Mouse (Mus musculus): ENCODE results near the gene Mink1. TPM values are rescaled to one million over a fixed set of nuclear protein-coding genes. Genes with fewer than 3 reads are reported as not detected.

Gene Mink1
- polyA plus RNA-seq, 1 experiment, result 120 TPM

- peak; percentile 77 for DNase-seq
- Histone ChIP-seq H3K4me1 (ENCODE audit: control insufficient read depth, insufficient read depth, low read length) (no peaks in the 10 kb centered on the region), H3K4me3 (replicated peaks; ENCODE audit: extremely low read depth, low read depth, low read length) (no peak overlapping the region)
- 58% methylated on average over 14 of the region's 14 CpGs for WGBS
- TF ChIP-seq POLR2A (IDR thresholded peaks at IDR 0.05; ENCODE audit: borderline replicate concordance, extremely low read depth, low read depth, low read length) (no peak), CTCF (IDR thresholded peaks at IDR 0.05; ENCODE audit: insufficient read depth, low read length) (peak; percentile 98)
Measured at GRCm38 (mm10) chr11:70605024-70605566, 42.4 kb downstream of the Mink1 start.

- DNase-seq, result no peak
- H3K4me3 ChIP-seq (replicated peaks; ENCODE audit: extremely low read depth, low read depth, low read length), result no peak overlapping the region
- TF ChIP-seq CTCF (IDR thresholded peaks at IDR 0.05; ENCODE audit: insufficient read depth, low read length), result no peak
- no peak for TF ChIP-seq POLR2A (IDR thresholded peaks at IDR 0.05; ENCODE audit: borderline replicate concordance, extremely low read depth, low read depth, low read length)
- WGBS, result 84% methylated on average over 12 of the region's 12 CpGs
- no peaks in the 10 kb centered on the region for H3K4me1 ChIP-seq (ENCODE audit: control insufficient read depth, insufficient read depth, low read length)
Measured at GRCm38 (mm10) chr11:70606717-70607116, 44.0 kb downstream of the Mink1 start.

GRCm38 (mm10) chr11:70607611-70608010 is 44.9 kb downstream of the Mink1 start:
- 82% methylated on average over 9 of the region's 9 CpGs for WGBS
- H3K4me1 ChIP-seq (ENCODE audit: control insufficient read depth, insufficient read depth, low read length), result no peaks in the 10 kb centered on the region
- TF ChIP-seq CTCF (IDR thresholded peaks at IDR 0.05; ENCODE audit: insufficient read depth, low read length), result no peak
- TF ChIP-seq POLR2A (IDR thresholded peaks at IDR 0.05; ENCODE audit: borderline replicate concordance, extremely low read depth, low read depth, low read length), result no peak
- DNase-seq, result no peak
- H3K4me3 ChIP-seq (replicated peaks; ENCODE audit: extremely low read depth, low read depth, low read length), result no peak overlapping the region

- DNase-seq, result no peak
- TF ChIP-seq CTCF (IDR thresholded peaks at IDR 0.05; ENCODE audit: insufficient read depth, low read length) (peak; percentile 30; the same call in 1 of the 2 replicates), POLR2A (IDR thresholded peaks at IDR 0.05; ENCODE audit: borderline replicate concordance, extremely low read depth, low read depth, low read length) (no peak)
- no peak overlapping the region for H3K4me3 ChIP-seq (replicated peaks; ENCODE audit: extremely low read depth, low read depth, low read length)
- WGBS, result 90% methylated on average over 26 of the region's 26 CpGs
- H3K4me1 ChIP-seq (ENCODE audit: control insufficient read depth, insufficient read depth, low read length), result no peaks in the 10 kb centered on the region
Measured at GRCm38 (mm10) chr11:70608381-70609066, 45.8 kb downstream of the Mink1 start.

GRCm38 (mm10) chr11:70610752-70611151 is 48.1 kb downstream of the Mink1 start:
- no peak overlapping the region for H3K4me3 ChIP-seq (replicated peaks; ENCODE audit: extremely low read depth, low read depth, low read length)
- no peak for TF ChIP-seq POLR2A (IDR thresholded peaks at IDR 0.05; ENCODE audit: borderline replicate concordance, extremely low read depth, low read depth, low read length)
- no peak for TF ChIP-seq CTCF (IDR thresholded peaks at IDR 0.05; ENCODE audit: insufficient read depth, low read length)
- 88% methylated on average over 4 of the region's 4 CpGs for WGBS
- H3K4me1 ChIP-seq (ENCODE audit: control insufficient read depth, insufficient read depth, low read length), result no peaks in the 10 kb centered on the region
- no peak for DNase-seq

GRCm38 (mm10) chr11:70612505-70612904 is 49.8 kb downstream of the Mink1 start:
- H3K4me1 ChIP-seq (ENCODE audit: control insufficient read depth, insufficient read depth, low read length), result no peaks in the 10 kb centered on the region
- H3K4me3 ChIP-seq (replicated peaks; ENCODE audit: extremely low read depth, low read depth, low read length), result no peak overlapping the region
- TF ChIP-seq CTCF (IDR thresholded peaks at IDR 0.05; ENCODE audit: insufficient read depth, low read length) (no peak), POLR2A (IDR thresholded peaks at IDR 0.05; ENCODE audit: borderline replicate concordance, extremely low read depth, low read depth, low read length) (no peak)
- WGBS, result 79% methylated on average over 7 of the region's 7 CpGs
- no peak for DNase-seq

- Histone ChIP-seq H3K4me1 (ENCODE audit: control insufficient read depth, insufficient read depth, low read length) (no peaks in the 10 kb centered on the region), H3K4me3 (replicated peaks; ENCODE audit: extremely low read depth, low read depth, low read length) (peak overlapping the region; percentile 50)
- TF ChIP-seq POLR2A (IDR thresholded peaks at IDR 0.05; ENCODE audit: borderline replicate concordance, extremely low read depth, low read depth, low read length) (peak; percentile 51; the same call in 1 of the 2 replicates), CTCF (IDR thresholded peaks at IDR 0.05; ENCODE audit: insufficient read depth, low read length) (no peak)
- DNase-seq, result peak; percentile 73
- 3% methylated on average over 17 of the region's 17 CpGs for WGBS
Measured at GRCm38 (mm10) chr11:70615074-70615473, 52.4 kb downstream of the Mink1 start.

- DNase-seq, result no peak
- 22% methylated on average over 21 of the region's 21 CpGs for WGBS
- Histone ChIP-seq H3K4me3 (replicated peaks; ENCODE audit: extremely low read depth, low read depth, low read length) (peak within 1 kb of the TSS; percentile 50), H3K4me1 (ENCODE audit: control insufficient read depth, insufficient read depth, low read length) (no peaks in the 10 kb centered on the region)
- TF ChIP-seq POLR2A (IDR thresholded peaks at IDR 0.05; ENCODE audit: borderline replicate concordance, extremely low read depth, low read depth, low read length) (no peak), CTCF (IDR thresholded peaks at IDR 0.05; ENCODE audit: insufficient read depth, low read length) (no peak)
Measured at GRCm38 (mm10) chr11:70615516-70616093, 52.9 kb downstream of the Mink1 start, which contains the start of gene 4930544D05Rik. Gene 4930544D05Rik (plus strand): TSS chr11:70615848.

GRCm38 (mm10) chr11:70619101-70619500 is 56.4 kb downstream of the Mink1 start, which contains the start of gene Chrne:
Gene Chrne (minus strand): TSS chr11:70619216.
- WGBS, result 21% methylated on average over 1 of the region's 1 CpGs
- H3K4me3 ChIP-seq (replicated peaks; ENCODE audit: extremely low read depth, low read depth, low read length), result no peak within 1 kb of the TSS
- H3K4me1 ChIP-seq (ENCODE audit: control insufficient read depth, insufficient read depth, low read length), result no peaks in the 10 kb centered on the region
- TF ChIP-seq POLR2A (IDR thresholded peaks at IDR 0.05; ENCODE audit: borderline replicate concordance, extremely low read depth, low read depth, low read length) (no peak), CTCF (IDR thresholded peaks at IDR 0.05; ENCODE audit: insufficient read depth, low read length) (no peak)
- DNase-seq, result no peak

All from lung, adult 2 months (tissue).